In the genomic region with DNA sequence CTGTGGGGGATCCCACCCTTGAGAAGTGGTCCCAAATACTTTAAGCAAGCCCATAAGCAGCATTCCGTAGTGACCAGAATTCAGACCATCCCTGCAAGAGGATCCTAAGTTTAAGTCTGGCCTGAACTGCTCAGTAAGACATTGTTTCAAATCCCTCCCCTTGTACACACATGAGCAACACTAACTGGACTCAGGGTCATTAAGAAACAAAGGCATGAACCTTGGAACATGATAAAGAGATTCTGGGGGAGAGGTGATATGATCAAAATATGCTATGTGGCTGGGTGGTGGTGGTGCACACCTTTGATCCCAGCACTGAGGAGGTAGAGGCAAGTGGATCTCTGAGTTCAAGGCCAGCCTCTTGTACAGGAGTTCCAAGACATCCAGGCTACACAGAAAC, we compare ENCODE assay signal across 26 mouse cellular contexts. TPM values are rescaled to one million over a fixed set of nuclear protein-coding genes. Genes with fewer than 3 reads are reported as not detected.
A peak's percentile ranks its signal among the peaks of the same experiment; 100 is the strongest.
DNase-seq lines count a peak whose midpoint lies in the region; ATAC-seq and TF ChIP-seq lines count a peak whose summit lies in the region.
"Had no signal": no experiment of that assay in that cellular context is flagged by ENCODE, and none has a peak within 500 bp of the region (broad histone marks: within the 10 kb centered on the region; RNA-seq: fewer than 3 reads in every experiment).

No protein-coding gene starts in this region.

- no peak overlapping the region for H3K4me3 ChIP-seq in layer of hippocampus, adult 2 months
- H3K4me3 ChIP-seq in intestine, embryonic 15.5 days (replicated peaks) = no peak overlapping the region
- no peak overlapping the region for H3K4me3 ChIP-seq in intestine, postnatal 0 days (ENCODE audit: low read depth, low read length)
- H3K4me3 ChIP-seq in hindbrain, embryonic 10.5 days = no peak overlapping the region
- no peak overlapping the region for H3K4me3 ChIP-seq in heart, adult 2 months
- H3K4me3 ChIP-seq: forebrain, embryonic 10.5 days; forebrain, embryonic 13.5 days; gastrocnemius, adult 2 months; heart, embryonic 12.5 days; heart, embryonic 15.5 days had no signal

- no peak overlapping the region for H3K4me2 ChIP-seq in intestine, embryonic 15.5 days (replicated peaks)
- H3K4me2 ChIP-seq in intestine, postnatal 0 days (replicated peaks; ENCODE audit: low read depth) = no peak overlapping the region
- H3K4me2 ChIP-seq: forebrain, embryonic 13.5 days; heart, embryonic 12.5 days; heart, embryonic 15.5 days; hindbrain, embryonic 14.5 days had no signal

- no peak for TF ChIP-seq EP300 in heart, adult 2 months (IDR thresholded peaks at IDR 0.05; ENCODE audit: insufficient read depth, low read depth, low read length)

- H3K9me3 ChIP-seq in intestine, embryonic 15.5 days = no peaks in the 10 kb centered on the region
- no peaks in the 10 kb centered on the region for H3K9me3 ChIP-seq in intestine, postnatal 0 days (ENCODE audit: control insufficient read depth)
- no peaks in the 10 kb centered on the region for H3K9me3 ChIP-seq in hindbrain, embryonic 10.5 days
- H3K9me3 ChIP-seq: forebrain, embryonic 10.5 days; forebrain, embryonic 13.5 days; G1E; heart, embryonic 12.5 days; heart, embryonic 15.5 days had no signal

- WGBS in intestine, embryonic 15.5 days = 90% methylated on average over 1 of the region's 1 CpGs
- 74% methylated on average over 1 of the region's 1 CpGs for WGBS in intestine, postnatal 0 days
- WGBS in hindbrain, embryonic 10.5 days = 96% methylated on average over 1 of the region's 1 CpGs
- WGBS in heart, adult 2 months = 94% methylated on average over 1 of the region's 1 CpGs

- no peak for TF ChIP-seq CTCF in layer of hippocampus, adult 2 months (conservative IDR thresholded peaks at IDR 0.05)
- TF ChIP-seq CTCF in intestine, postnatal 0 days (IDR thresholded peaks at IDR 0.05; ENCODE audit: low read depth) = no peak
- TF ChIP-seq CTCF in heart, adult 2 months (IDR thresholded peaks at IDR 0.05) = no peak

- H3K27me3 ChIP-seq in intestine, embryonic 15.5 days (replicated peaks) = no peaks in the 10 kb centered on the region
- no peaks in the 10 kb centered on the region for H3K27me3 ChIP-seq in intestine, postnatal 0 days (replicated peaks; ENCODE audit: control insufficient read depth, insufficient read depth, low read length)
- H3K27me3 ChIP-seq in hindbrain, embryonic 10.5 days (ENCODE audit: insufficient read depth, poor library complexity, severe bottlenecking) = no peaks in the 10 kb centered on the region
- no peaks in the 10 kb centered on the region for H3K27me3 ChIP-seq in heart, adult 2 months (ENCODE audit: control insufficient read depth, insufficient read depth, low read length)
- H3K27me3 ChIP-seq: CH12.LX; forebrain, embryonic 13.5 days; heart, embryonic 12.5 days; heart, embryonic 15.5 days; Patski had no signal

- intact Hi-C loops in heart, adult 2 months (cut with DNase I) = no loop called here

- H3K27ac ChIP-seq in layer of hippocampus, adult 2 months = peak overlapping the region; percentile 67; the same call in 1 of the 2 replicates
- H3K27ac ChIP-seq in intestine, embryonic 15.5 days = no peak overlapping the region
- H3K27ac ChIP-seq in intestine, postnatal 0 days (ENCODE audit: low read depth, low read length) = peak overlapping the region; percentile 24; the same call in 1 of the 2 replicates
- H3K27ac ChIP-seq in hindbrain, embryonic 10.5 days = no peak overlapping the region
- no peak overlapping the region for H3K27ac ChIP-seq in heart, adult 2 months
- H3K27ac ChIP-seq: forebrain, embryonic 10.5 days; forebrain, embryonic 13.5 days; gastrocnemius, adult 2 months; heart, embryonic 15.5 days; hindbrain, embryonic 14.5 days; hindbrain, postnatal 0 days had no signal

- no peak for TF ChIP-seq POLR2A in heart, adult 2 months (IDR thresholded peaks at IDR 0.05; ENCODE audit: insufficient read depth, low read depth, low read length)

- H3K36me3 ChIP-seq in intestine, embryonic 15.5 days = peaks cover 19% of the 10 kb centered on the region
- H3K36me3 ChIP-seq in intestine, postnatal 0 days (ENCODE audit: control insufficient read depth, insufficient read depth) = peaks cover 37% of the 10 kb centered on the region
- H3K36me3 ChIP-seq in hindbrain, embryonic 10.5 days = peaks cover 54% of the 10 kb centered on the region
- no peaks in the 10 kb centered on the region for H3K36me3 ChIP-seq in heart, adult 2 months (ENCODE audit: control insufficient read depth, insufficient read depth, low read length)

- H3K9ac ChIP-seq in intestine, embryonic 15.5 days = no peak overlapping the region
- H3K9ac ChIP-seq in intestine, postnatal 0 days (ENCODE audit: low read depth, low read length) = no peak overlapping the region
- no peak overlapping the region for H3K9ac ChIP-seq in heart, adult 2 months (ENCODE audit: low read depth, low read length)
- H3K9ac ChIP-seq: forebrain, embryonic 13.5 days; heart, embryonic 12.5 days; heart, embryonic 15.5 days; hindbrain, embryonic 14.5 days had no signal

- H3K79me2 ChIP-seq in heart, adult 2 months (replicated peaks; ENCODE audit: control insufficient read depth, insufficient read depth, low read length) = no peaks in the 10 kb centered on the region

- DNase-seq in layer of hippocampus, adult 2 months (ENCODE audit: low spot score in 2 of 2) = no peak
- DNase-seq in layer of hippocampus, postnatal 36 days = no peak
- DNase-seq in hindbrain, embryonic 10.5 days (ENCODE audit: low spot score) = no peak
- no peak for DNase-seq in heart, adult 2 months
- DNase-seq: adrenal gland, postnatal 10 days; adrenal gland, postnatal 36 days; B cell, adult 2 months; cerebellum, postnatal 14 days; gastrocnemius, adult 2 months; gastrocnemius, postnatal 14 days; heart, adult 11 months; heart, postnatal 10 days; heart, postnatal 36 days had no signal

- peak; percentile 41 for ATAC-seq in intestine, embryonic 15.5 days
- ATAC-seq in intestine, postnatal 0 days = peak; percentile 51
- ATAC-seq: forebrain, embryonic 13.5 days; forebrain, embryonic 16.5 days; hindbrain, postnatal 0 days; inflammation-experienced regulatory T-cells, adult 6 months; Patski had no signal

- peaks cover 15% of the 10 kb centered on the region for H3K4me1 ChIP-seq in intestine, embryonic 15.5 days (replicated peaks)
- H3K4me1 ChIP-seq in intestine, postnatal 0 days (replicated peaks; ENCODE audit: control insufficient read depth, insufficient read depth, low read length) = peaks cover 4% of the 10 kb centered on the region
- H3K4me1 ChIP-seq in hindbrain, embryonic 10.5 days (replicated peaks) = peaks cover 13% of the 10 kb centered on the region
- peaks cover 6% of the 10 kb centered on the region for H3K4me1 ChIP-seq in heart, adult 2 months (ENCODE audit: control insufficient read depth, insufficient read depth, low read length)

RNA-seq across cellular contexts. Expression of gene Rnf114, which starts 12.9 kb away (rescaled TPM):
- total RNA-seq in layer of hippocampus, adult 2 months (2021) = 10 to 100 TPM; 50.9 to 51.6 TPM
- total RNA-seq in layer of hippocampus, postnatal 36 days (2021) = 10 to 100 TPM; 48.4 to 51.1 TPM
- 65.3 and 73.3 TPM in 2 replicates for polyA plus RNA-seq in intestine, embryonic 15.5 days (2015; fragmentation: Nextera tagmentation; extraction: Ambion mirVana)
- 62.2 and 64.8 TPM in 2 replicates for polyA plus RNA-seq in intestine, postnatal 0 days (2015; fragmentation: Nextera tagmentation; extraction: Ambion mirVana)
- 137 TPM in 2 replicates for polyA plus RNA-seq in hindbrain, embryonic 10.5 days (2016; fragmentation: Nextera tagmentation; extraction: Ambion mirVana)
- total RNA-seq in heart, adult 2 months (2021) = 10 to 100 TPM; 60.4 to 76.7 TPM
- 96.3 and 128 TPM in 2 replicates for polyA plus RNA-seq in heart, adult 2 months (2012; rRNA removed)

RNA-seq across cellular contexts. Expression of gene Spata2, which starts 13.2 kb away (rescaled TPM):
- 10 to 100 TPM; 80.9 to 82.4 TPM for total RNA-seq in layer of hippocampus, adult 2 months (2021)
- total RNA-seq in layer of hippocampus, postnatal 36 days (2021) = 10 to 100 TPM; 77.8 to 83.1 TPM
- 12.7 and 13.8 TPM in 2 replicates for polyA plus RNA-seq in intestine, embryonic 15.5 days (2015; fragmentation: Nextera tagmentation; extraction: Ambion mirVana)
- polyA plus RNA-seq in intestine, postnatal 0 days (2015; fragmentation: Nextera tagmentation; extraction: Ambion mirVana) = 11.5 and 13.5 TPM in 2 replicates
- polyA plus RNA-seq in hindbrain, embryonic 10.5 days (2016; fragmentation: Nextera tagmentation; extraction: Ambion mirVana) = 20.1 and 25.1 TPM in 2 replicates
- 10 to 100 TPM; 15.4 to 15.6 TPM for total RNA-seq in heart, adult 2 months (2021)
- polyA plus RNA-seq in heart, adult 2 months (2012; rRNA removed) = 15.5 and 19.7 TPM in 2 replicates

RNA-seq across cellular contexts. Expression of gene Slc9a8, which starts 58.0 kb away (rescaled TPM):
- total RNA-seq in layer of hippocampus, adult 2 months (2021) = 10 to 100 TPM; 33.2 to 34.5 TPM
- total RNA-seq in layer of hippocampus, postnatal 36 days (2021) = 10 to 100 TPM; 28.3 to 34.1 TPM
- 19.9 and 21.7 TPM in 2 replicates for polyA plus RNA-seq in intestine, embryonic 15.5 days (2015; fragmentation: Nextera tagmentation; extraction: Ambion mirVana)
- polyA plus RNA-seq in intestine, postnatal 0 days (2015; fragmentation: Nextera tagmentation; extraction: Ambion mirVana) = 14.9 and 15.7 TPM in 2 replicates
- 21.7 and 26.7 TPM in 2 replicates for polyA plus RNA-seq in hindbrain, embryonic 10.5 days (2016; fragmentation: Nextera tagmentation; extraction: Ambion mirVana)
- total RNA-seq in heart, adult 2 months (2021) = 10 to 100 TPM; 21.7 to 23.6 TPM
- polyA plus RNA-seq in heart, adult 2 months (2012; rRNA removed) = 26.1 and 43.8 TPM in 2 replicates

RNA-seq across cellular contexts. Expression of gene Snai1, which starts 58.5 kb away (rescaled TPM):
- under 1 TPM; 0.64 to 0.82 TPM for total RNA-seq in layer of hippocampus, adult 2 months (2021)
- under 1 TPM; 0.50 to 0.94 TPM for total RNA-seq in layer of hippocampus, postnatal 36 days (2021)
- 14.3 and 16.1 TPM in 2 replicates for polyA plus RNA-seq in intestine, embryonic 15.5 days (2015; fragmentation: Nextera tagmentation; extraction: Ambion mirVana)
- 5.4 and 8.0 TPM in 2 replicates for polyA plus RNA-seq in intestine, postnatal 0 days (2015; fragmentation: Nextera tagmentation; extraction: Ambion mirVana)
- 45.3 and 45.5 TPM in 2 replicates for polyA plus RNA-seq in hindbrain, embryonic 10.5 days (2016; fragmentation: Nextera tagmentation; extraction: Ambion mirVana)
- 1 to 10 TPM; 1.6 to 2.0 TPM for total RNA-seq in heart, adult 2 months (2021)
- polyA plus RNA-seq in heart, adult 2 months (2012; rRNA removed) = 6.5 and 10.5 TPM in 2 replicates
- total RNA-seq: G1E had no signal
- polyA plus RNA-seq: G1E; inflammation-experienced regulatory T-cells, adult 6 months had no signal

Comparison
In these comparisons a context has a peak if more than half of its experiments do, and no peak if none do; other contexts are left out.
1. H3K27ac ChIP-seq: peak in layer of hippocampus, adult 2 months (single experiment) and intestine, postnatal 0 days (single experiment); none in intestine, embryonic 15.5 days (single experiment), hindbrain, embryonic 10.5 days (single experiment) and heart, adult 2 months (single experiment).